Mouse (Mus musculus) limb, embryonic 14.5 days (tissue): ENCODE measurements around the gene Emp1. TPM values are rescaled to one million over a fixed set of nuclear protein-coding genes. Genes with fewer than 3 reads are reported as not detected.

Experiments
- ATAC-seq: fragments of 200-750 bp; cut with Nextera tagmentation; 2 replicates; pipeline ENCODE4 v1.8.0; 2017; ENCODE audit warnings: low read depth, moderate number of reproducible peaks, moderate TSS enrichment; ENCODE audit not compliant: low FRiP score
- DNase-seq: peaks from one replicate; pipeline ENCODE4 v3.0.0-alpha.2; 2015; ENCODE audit warnings: low spot score
- H3K27ac ChIP-seq: fragments of 300-500 bp; sonication (generic); replicated peaks from 2 replicates; pipeline ENCODE4 v1.5.1; 2014; ENCODE audit warnings: low read depth, mild to moderate bottlenecking, low read length, moderate library complexity, mixed read lengths
- H3K27me3 ChIP-seq: fragments of 300-500 bp; sonication (generic); 2 replicates; pipeline ENCODE4 v1.6.1; 2014; ENCODE audit warnings: low read length, mixed read lengths; ENCODE audit not compliant: control insufficient read depth, insufficient read depth
- H3K36me3 ChIP-seq: fragments of 300-500 bp; sonication (generic); 2 replicates; pipeline ENCODE4 v1.6.1; 2014; ENCODE audit warnings: mild to moderate bottlenecking, low read length, moderate library complexity, mixed read lengths; ENCODE audit not compliant: control insufficient read depth, insufficient read depth
- H3K4me1 ChIP-seq: fragments of 300-500 bp; sonication (generic); 2 replicates; pipeline ENCODE4 v1.6.1; 2014; ENCODE audit warnings: antibody characterized with exemption, low read length, mixed read lengths; ENCODE audit not compliant: control insufficient read depth, insufficient read depth
- H3K4me2 ChIP-seq: fragments of 300-500 bp; sonication (generic); replicated peaks from 2 replicates; pipeline ENCODE4 v1.6.1; 2014; ENCODE audit warnings: low read depth, mild to moderate bottlenecking, low read length, moderate library complexity; ENCODE audit not compliant: severe bottlenecking
- H3K4me3 ChIP-seq: fragments of 300-500 bp; sonication (generic); replicated peaks from 2 replicates; pipeline ENCODE4 v1.5.1; 2014; ENCODE audit warnings: low read length
- H3K9ac ChIP-seq: fragments of 300-500 bp; sonication (generic); 2 replicates; pipeline ENCODE4 v1.6.1; 2014; ENCODE audit warnings: mild to moderate bottlenecking, low read depth, low read length, moderate library complexity; ENCODE audit not compliant: severe bottlenecking
- H3K9me3 ChIP-seq: fragments of 300-500 bp; sonication (generic); 2 replicates; pipeline ENCODE4 v1.6.1; 2016; ENCODE audit warnings: low read length; ENCODE audit not compliant: control insufficient read depth
- POLR2A ChIP-seq: fragments of 200-500 bp; IDR thresholded peaks from 2 replicates; pipeline ENCODE4 v1.8.0; 2012; ENCODE audit warnings: inconsistent platforms, mild to moderate bottlenecking, moderate library complexity, borderline replicate concordance; ENCODE audit not compliant: insufficient read depth, insufficient read length; ENCODE audit errors: extremely low read depth
- WGBS: fragments of 180-500 bp; shearing (Covaris S2); extraction: QIAGEN DNeasy Blood & Tissue Kit; methylation state at CpG from one replicate; pipeline ENCODE4 v1.1.7; 2014; 5-methylcytosine and 5-hydroxymethylcytosine counted together
- polyA plus RNA-seq, 2 experiments: library from polyadenylated mRNA; depleted of rRNA in 1 of 2; stranded (reverse) in 1 of 2; unstranded in 1 of 2; fragments of >200 nt; fragmentation: Nextera tagmentation in 1 of 2; extraction: Ambion mirVana in 1 of 2; gene quantifications; 2 replicates each; pipeline versions ENCODE4 v1.2.1 to v1.2.3; 2012 to 2014

Gene Emp1
- polyA plus RNA-seq, 2 experiments: 98.9 to 366 TPM

GRCm38 (mm10) chr6:135369551-135369968 is 7.2 kb downstream of the Emp1 start:
- 0 out of 2 replicates have a peak overlapping the region, but pooled peaks have one; percentile 2 for H3K27ac ChIP-seq
- H3K9ac ChIP-seq: no peak overlapping the region
- H3K27me3 ChIP-seq: no peaks in the 10 kb centered on the region
- H3K36me3 ChIP-seq: peaks cover 23% of the 10 kb centered on the region
- TF ChIP-seq POLR2A: no peak
- peak; percentile 67 for ATAC-seq
- no peak overlapping the region for H3K4me3 ChIP-seq
- 0 out of 2 replicates have a peak overlapping the region, but pooled peaks have one; percentile 2 for H3K4me2 ChIP-seq
- H3K4me1 ChIP-seq: peaks cover 36% of the 10 kb centered on the region
- H3K9me3 ChIP-seq: no peaks in the 10 kb centered on the region
- 38% methylated on average over 5 of the region's 5 CpGs for WGBS
- peak; percentile 37 for DNase-seq

GRCm38 (mm10) chr6:135370954-135371353 is 8.6 kb downstream of the Emp1 start:
- no peak overlapping the region for H3K9ac ChIP-seq
- H3K4me3 ChIP-seq: no peak overlapping the region
- no peaks in the 10 kb centered on the region for H3K27me3 ChIP-seq
- no peak for TF ChIP-seq POLR2A
- ATAC-seq: no peak
- H3K9me3 ChIP-seq: no peaks in the 10 kb centered on the region
- H3K4me2 ChIP-seq: no peak overlapping the region
- H3K36me3 ChIP-seq: peaks cover 23% of the 10 kb centered on the region
- DNase-seq: no peak
- peaks cover 36% of the 10 kb centered on the region for H3K4me1 ChIP-seq
- no peak overlapping the region for H3K27ac ChIP-seq
- 88% methylated on average over 6 of the region's 6 CpGs for whole genome bisulfite sequencing

GRCm38 (mm10) chr6:135373357-135373756 is 11.0 kb downstream of the Emp1 start:
- Histone ChIP-seq H3K27me3 (no peaks in the 10 kb centered on the region), H3K4me1 (peaks cover 31% of the 10 kb centered on the region)

GRCm38 (mm10) chr6:135375818-135376217 is 13.5 kb downstream of the Emp1 start:
- Histone ChIP-seq H3K27ac (no peak overlapping the region), H3K36me3 (peaks cover 48% of the 10 kb centered on the region), H3K27me3 (no peaks in the 10 kb centered on the region), H3K4me3 (no peak overlapping the region), H3K9ac (no peak overlapping the region), H3K4me1 (peaks cover 17% of the 10 kb centered on the region), H3K4me2 (no peak overlapping the region), H3K9me3 (no peaks in the 10 kb centered on the region)
- DNase-seq (no peak), ATAC-seq (no peak)
- WGBS: 47% methylated on average over 5 of the region's 5 CpGs
- no peak for TF ChIP-seq POLR2A

More at GRCm38 (mm10) chr6:135373357-135373756, 11.0 kb downstream of the Emp1 start:
- Histone ChIP-seq H3K9me3 (no peaks in the 10 kb centered on the region), H3K4me2 (no peak overlapping the region), H3K36me3 (peaks cover 29% of the 10 kb centered on the region), H3K9ac (no peak overlapping the region), H3K27ac (no peak overlapping the region), H3K4me3 (no peak overlapping the region)
- TF ChIP-seq POLR2A: no peak
- WGBS: 89% methylated on average over 8 of the region's 8 CpGs
- no peak for DNase-seq
- ATAC-seq: no peak

- ATAC-seq: no peak
- peaks cover 17% of the 10 kb centered on the region for H3K4me1 ChIP-seq
- DNase-seq: no peak
- WGBS: 52% methylated on average over 7 of the region's 7 CpGs
- peaks cover 51% of the 10 kb centered on the region for H3K36me3 ChIP-seq
- H3K9me3 ChIP-seq: no peaks in the 10 kb centered on the region
- no peak overlapping the region for H3K27ac ChIP-seq
- H3K27me3 ChIP-seq: no peaks in the 10 kb centered on the region
- H3K4me2 ChIP-seq: no peak overlapping the region
- TF ChIP-seq POLR2A: no peak
- H3K4me3 ChIP-seq: no peak overlapping the region
- H3K9ac ChIP-seq: no peak overlapping the region
Observed at GRCm38 (mm10) chr6:135376248-135376647, 13.9 kb downstream of the Emp1 start.
